Mouse (Mus musculus) brain, embryonic 18.5 days (tissue): Measurements from ENCODE around the gene P4hb.
"Not testable (repeated sequence)": the region's sequence is repeated elsewhere in the genome, so short reads cannot be mapped to it uniquely, and the experiment has no call there.

Source experiments
- DNase-seq: peaks from one replicate; pipeline ENCODE4 v3.0.0-alpha.2; 2012; ENCODE audit warnings: low read depth, low spot score

P4hb gene

GRCm38 (mm10) chr11:120598283-120598989, 25.4 kb upstream of the P4hb start, which contains the start of the genes Alyref and Anapc11:
TSS of gene Alyref (minus strand) at chr11:120598365.
TSS of gene Anapc11 (plus strand) at chr11:120598421.
- DNase-seq: peak; percentile 89

GRCm38 (mm10) chr11:120597240-120598235, 24.5 kb upstream of the P4hb start:
- DNase-seq: no peak

- DNase-seq: no peak
These were observed 15.5 kb upstream of the P4hb start for GRCm38 (mm10) chr11:120588531-120588930.

DNA sequence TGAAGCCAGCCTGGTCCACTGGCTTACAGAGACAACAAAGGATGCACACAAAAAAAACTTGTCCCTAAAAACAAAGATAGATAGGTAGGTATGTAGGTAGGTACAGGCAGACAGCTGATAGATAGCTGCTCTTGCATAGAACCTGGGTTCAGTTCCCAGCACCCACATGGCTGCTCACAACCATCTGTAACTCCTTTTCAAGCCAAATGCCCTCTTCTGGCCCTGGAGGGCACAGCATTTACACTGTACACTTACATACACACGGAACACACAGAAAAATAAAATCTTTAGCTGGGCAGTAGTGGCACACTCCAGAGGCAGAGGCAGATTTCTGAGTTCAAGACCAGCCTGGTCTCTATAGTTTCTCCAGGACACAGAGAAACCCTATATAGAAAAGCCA, 10.9 kb upstream of the P4hb start:
- no peak for DNase-seq

DNA sequence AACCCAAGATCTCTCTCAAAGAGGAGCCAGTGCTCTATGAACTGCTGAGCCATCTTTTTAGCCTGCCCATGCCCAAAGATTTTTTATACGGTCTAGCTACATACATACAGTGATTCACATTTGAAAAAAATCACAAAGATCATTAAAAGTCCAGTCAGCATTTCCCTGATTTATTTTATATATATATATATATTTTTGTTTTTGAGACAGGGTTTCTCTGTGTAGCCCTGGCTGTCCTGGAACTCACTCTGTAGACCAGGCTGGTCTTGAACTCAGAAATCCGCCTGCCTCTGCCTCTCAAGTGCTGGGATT, 9.9 kb upstream of the P4hb start:
- not testable (repeated sequence) for DNase-seq

GRCm38 (mm10) chr11:120582268-120582981, 9.4 kb upstream of the P4hb start:
- DNase-seq: no peak

GRCm38 (mm10) chr11:120581490-120582267, 8.6 kb upstream of the P4hb start, which contains the start of gene Arhgdia:
TSS of gene Arhgdia (minus strand) at chr11:120581624.
- DNase-seq: no peak

DNA sequence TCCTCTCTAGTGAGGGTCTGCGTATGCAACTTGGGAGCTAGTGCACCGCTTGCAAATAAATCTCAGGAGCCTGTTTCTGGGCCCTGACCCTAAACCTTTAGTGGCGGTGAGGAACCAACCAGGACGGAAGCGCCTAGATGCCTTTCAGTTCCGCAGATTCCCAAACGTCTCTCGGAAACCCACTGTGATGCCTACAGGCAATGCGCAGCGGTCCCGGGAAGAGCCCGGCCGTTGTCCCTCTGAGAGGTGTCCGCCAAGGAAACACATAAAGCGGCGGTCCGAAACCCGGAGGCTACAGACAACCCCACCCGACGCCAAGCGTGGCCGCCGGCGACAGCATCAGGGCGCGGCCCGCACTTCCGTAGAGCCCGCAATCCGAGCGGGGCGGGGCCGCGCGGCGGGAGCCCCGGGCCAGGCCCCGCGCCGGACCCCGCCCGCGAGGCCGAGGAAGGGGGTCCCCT, 7.8 kb upstream of the P4hb start:
- DNase-seq: no peak

- no peak for DNase-seq
These were observed 7.1 kb upstream of the P4hb start for GRCm38 (mm10) chr11:120580190-120580589.

- DNase-seq: no peak
These were observed 6.5 kb upstream of the P4hb start for GRCm38 (mm10) chr11:120579316-120580107.

- no peak for DNase-seq
These were observed 5.7 kb upstream of the P4hb start for GRCm38 (mm10) chr11:120578694-120579243.

GRCm38 (mm10) chr11:120578024-120578693, 5.1 kb upstream of the P4hb start:
- DNase-seq: no peak

- DNase-seq: no peak
These were observed 4.4 kb upstream of the P4hb start for GRCm38 (mm10) chr11:120577211-120578023.

DNA sequence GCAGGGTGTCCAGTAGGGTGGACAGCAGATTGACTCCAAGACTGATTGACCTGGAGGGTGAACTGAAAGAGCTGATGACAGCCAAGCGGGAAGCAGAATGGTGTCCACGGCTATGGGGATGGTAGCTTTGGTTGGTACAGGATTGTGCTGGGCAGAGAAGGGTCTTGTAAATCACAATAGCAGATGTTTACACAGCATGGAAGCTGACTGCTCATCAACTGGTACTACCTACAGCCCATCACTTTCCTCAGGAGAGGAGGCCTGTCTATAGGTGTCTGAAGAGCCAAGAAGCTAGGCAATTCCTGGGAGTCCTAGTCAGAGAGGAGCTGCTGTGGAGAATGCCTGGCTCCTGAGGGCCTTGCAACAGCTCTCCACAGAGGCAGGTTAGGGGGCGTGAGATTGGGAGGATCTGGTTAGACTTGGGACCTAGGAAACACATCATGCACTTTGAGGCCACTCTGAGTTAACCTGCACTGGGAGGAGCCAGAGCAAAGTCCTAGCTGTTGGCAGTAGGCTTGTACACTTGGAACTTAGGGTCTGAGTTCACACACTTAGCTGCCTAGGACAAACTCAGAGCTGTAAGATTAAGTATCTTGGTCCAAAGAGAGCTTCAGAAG, 3.4 kb upstream of the P4hb start:
- DNase-seq: no peak

DNA sequence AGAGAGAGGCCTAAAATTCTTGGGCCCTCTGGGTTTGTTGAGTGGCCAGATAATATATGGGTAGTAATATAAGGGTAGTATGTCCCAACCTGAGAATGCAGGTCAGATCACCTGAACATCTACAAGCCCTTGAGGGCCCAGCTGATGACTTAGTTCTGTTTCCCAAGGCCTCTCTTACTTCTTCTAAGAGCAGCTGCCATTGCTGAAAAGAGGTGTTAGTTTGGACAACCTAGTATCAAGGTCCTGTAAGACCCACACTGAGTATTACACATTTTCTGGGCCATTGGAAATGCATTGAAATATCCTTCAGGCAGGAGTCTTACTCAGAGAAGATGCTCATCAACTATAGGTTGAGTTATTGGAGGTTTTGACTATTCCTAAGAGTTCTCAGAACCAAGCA, 2.9 kb upstream of the P4hb start:
- DNase-seq: no peak

DNA sequence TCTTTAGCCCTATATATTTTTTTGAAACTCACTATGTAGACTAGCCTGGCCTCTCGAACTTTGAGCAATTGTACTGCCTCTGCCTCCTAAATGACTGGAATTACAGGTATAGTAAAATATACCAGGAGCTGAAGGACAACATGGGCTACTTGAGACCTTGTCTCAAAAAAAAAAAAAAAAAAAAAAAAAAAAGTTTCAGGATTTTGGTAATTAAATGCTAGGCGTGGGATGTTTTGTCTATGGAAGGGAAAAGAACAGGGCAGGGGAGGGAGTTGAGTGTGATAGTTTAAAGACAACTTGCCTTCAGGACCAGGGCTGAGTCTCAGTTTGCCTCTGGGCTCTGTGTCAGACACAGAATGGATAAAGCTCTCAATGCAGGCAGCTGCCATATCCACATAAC, 2.0 kb upstream of the P4hb start:
- DNase-seq: no peak

GRCm38 (mm10) chr11:120574278-120574600, 1.2 kb upstream of the P4hb start:
- DNase-seq: no peak

- no peak for DNase-seq
These were observed 678 bp upstream of the P4hb start for GRCm38 (mm10) chr11:120573585-120574277.
